Mouse (Mus musculus) liver, embryonic 14.5 days (tissue): Measurements from ENCODE around the gene E2f6. TPM values are rescaled to one million over a fixed set of nuclear protein-coding genes. Genes with fewer than 3 reads are reported as not detected.

Experiments used
- ATAC-seq: fragments of 200-750 bp; cut with Nextera tagmentation; 2 replicates; pipeline ENCODE4 v1.8.0; 2017; ENCODE audit warnings: moderate number of reproducible peaks, mild to moderate bottlenecking, moderate library complexity; ENCODE audit not compliant: insufficient read depth
- DNase-seq, 3 experiments: peaks; one replicate each; pipeline ENCODE4 v3.0.0-alpha.2; 2012 to 2013; ENCODE audit warnings: low read depth in 3 of 3, low spot score in 3 of 3
- H3K27ac ChIP-seq: fragments of 300-500 bp; sonication (generic); 2 replicates; pipeline ENCODE4 v1.5.1; 2014; ENCODE audit warnings: moderate library complexity, mild to moderate bottlenecking, control low read depth, inconsistent platforms
- H3K27me3 ChIP-seq: fragments of 300-500 bp; sonication (generic); 2 replicates; pipeline ENCODE4 v1.6.1; 2014; ENCODE audit warnings: mild to moderate bottlenecking, low read length, moderate library complexity; ENCODE audit not compliant: control insufficient read depth, insufficient read depth
- H3K36me3 ChIP-seq: fragments of 300-500 bp; sonication (generic); replicated peaks from 2 replicates; pipeline ENCODE4 v1.6.1; 2014; ENCODE audit warnings: low read depth; ENCODE audit not compliant: control insufficient read depth, insufficient read depth
- H3K4me1 ChIP-seq, 2 experiments: fragments of 200-500 bp in 1 of 2; fragments of 300-500 bp in 1 of 2; sonication (generic) in 1 of 2; replicated peaks; 2 replicates each; pipeline ENCODE4 v1.6.1; 2012 to 2014; ENCODE audit warnings: antibody characterized with exemption in 1 of 2, inconsistent platforms in 1 of 2, low read length in 1 of 2; ENCODE audit not compliant: control insufficient read depth in 2 of 2, insufficient read depth in 2 of 2
- H3K4me2 ChIP-seq: fragments of 300-500 bp; sonication (generic); 2 replicates; pipeline ENCODE4 v1.6.1; 2014; ENCODE audit warnings: low read depth, mild to moderate bottlenecking, control low read depth, moderate library complexity
- H3K4me3 ChIP-seq, 2 experiments: fragments of 200-500 bp in 1 of 2; fragments of 300-500 bp in 1 of 2; sonication (generic) in 1 of 2; 2 replicates each; pipeline ENCODE4 v1.5.1; 2012 to 2014; ENCODE audit warnings: low read depth in 2 of 2, low read length in 2 of 2, mild to moderate bottlenecking in 2 of 2, control low read depth in 1 of 2, inconsistent platforms in 1 of 2, moderate library complexity in 1 of 2; ENCODE audit not compliant: insufficient read depth in 1 of 2
- H3K9ac ChIP-seq: fragments of 300-500 bp; sonication (generic); replicated peaks from 2 replicates; pipeline ENCODE4 v1.6.1; 2014; ENCODE audit warnings: mild to moderate bottlenecking, control low read depth, moderate library complexity
- H3K9me3 ChIP-seq: fragments of 300-500 bp; sonication (generic); 2 replicates; pipeline ENCODE4 v1.6.1; 2016; ENCODE audit warnings: low read length, mixed read lengths; ENCODE audit not compliant: control insufficient read depth
- CTCF ChIP-seq: IDR thresholded peaks from 2 replicates; pipeline ENCODE4 v1.5.1; 2016; ENCODE audit warnings: antibody characterized with exemption, low read depth, control low read depth
- EP300 ChIP-seq: IDR thresholded peaks from 2 replicates; pipeline ENCODE4 v1.6.1; 2016; ENCODE audit warnings: antibody characterized with exemption, low read depth
- WGBS: fragments of 180-500 bp; shearing (Covaris S2); extraction: QIAGEN DNeasy Blood & Tissue Kit; methylation state at CpG from one replicate; pipeline ENCODE4 v1.1.7; 2014; ENCODE audit not compliant: insufficient replicate concordance; 5-methylcytosine and 5-hydroxymethylcytosine counted together
- polyA plus RNA-seq, 2 experiments: library from polyadenylated mRNA; depleted of rRNA in 1 of 2; stranded (reverse) in 1 of 2; unstranded in 1 of 2; fragments of >200 nt; fragmentation: Nextera tagmentation in 1 of 2; extraction: Ambion mirVana in 1 of 2; gene quantifications; 2 replicates each; pipeline versions ENCODE4 v1.2.1 to v1.2.3; 2012 to 2014

Gene E2f6
- polyA plus RNA-seq, 2 experiments: 14.3 to 15.5 TPM

DNA sequence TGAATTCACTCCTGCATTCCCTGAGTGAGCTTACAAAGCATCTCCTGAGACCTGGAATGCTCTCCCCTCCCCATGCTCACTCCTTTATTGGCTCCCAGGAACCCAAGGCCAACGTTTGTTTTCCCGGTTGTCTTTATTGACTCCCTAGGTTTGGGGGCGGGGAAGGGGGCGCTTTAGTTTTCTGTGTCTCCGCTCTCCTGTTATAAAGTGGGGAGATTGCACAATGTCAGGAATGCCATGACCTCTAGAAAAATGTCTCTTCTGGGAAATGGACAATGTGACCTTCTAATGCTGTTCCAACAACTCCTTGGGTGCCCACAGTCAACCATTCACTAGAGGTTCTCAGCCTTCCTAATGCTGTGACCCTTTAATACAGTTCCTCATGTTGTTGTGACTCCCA is 32.2 kb upstream of the E2f6 start:
- Histone ChIP-seq H3K4me3 (no peak overlapping the region), H3K36me3 (no peaks in the 10 kb centered on the region), H3K27ac (no peak overlapping the region), H3K9me3 (no peaks in the 10 kb centered on the region), H3K4me1 (peaks cover 0 to 7% of the 10 kb centered on the region in 2 experiments; a peak in 2 of 4 replicates), H3K9ac (no peak overlapping the region), H3K4me2 (no peak overlapping the region), H3K27me3 (no peaks in the 10 kb centered on the region)
- TF ChIP-seq CTCF (no peak), EP300 (no peak)
- 0 out of 2 replicates have a peak, but pooled peaks have one; percentile 18 for ATAC-seq
- DNase-seq: no peak
- WGBS: 62% methylated on average over 5 of the region's 5 CpGs

DNA sequence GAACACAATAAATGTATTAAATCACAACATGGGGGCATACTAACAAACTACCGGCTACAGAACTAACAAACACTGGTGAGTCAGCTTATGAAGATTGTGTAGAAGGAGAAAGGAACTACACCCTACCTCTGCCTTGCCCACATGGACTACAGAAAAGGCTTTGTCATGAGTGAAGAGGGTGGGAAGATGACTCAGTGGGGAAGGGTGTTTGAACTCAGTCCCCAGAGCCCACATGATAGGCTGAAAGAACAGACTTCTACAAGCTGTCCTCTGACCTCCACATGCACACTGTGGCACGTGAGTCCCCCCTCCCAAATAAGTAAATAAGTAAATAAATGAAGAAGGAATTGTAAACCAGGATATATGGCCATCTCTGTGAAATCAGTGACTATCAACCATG is 31.6 kb upstream of the E2f6 start:
- no peak for DNase-seq
- Histone ChIP-seq H3K9me3 (no peaks in the 10 kb centered on the region), H3K9ac (no peak overlapping the region), H3K27ac (no peak overlapping the region), H3K27me3 (no peaks in the 10 kb centered on the region), H3K36me3 (no peaks in the 10 kb centered on the region), H3K4me2 (no peak overlapping the region), H3K4me3 (no peak overlapping the region), H3K4me1 (peaks cover 0 to 7% of the 10 kb centered on the region in 2 experiments; a peak in 2 of 4 replicates)
- 43% methylated on average over 2 of the region's 2 CpGs for WGBS
- TF ChIP-seq CTCF (no peak), EP300 (no peak)
- ATAC-seq: no peak

- Histone ChIP-seq H3K27me3 (no peaks in the 10 kb centered on the region), H3K27ac (no peak overlapping the region), H3K4me3 (no peak overlapping the region), H3K36me3 (no peaks in the 10 kb centered on the region), H3K9me3 (no peaks in the 10 kb centered on the region), H3K9ac (no peak overlapping the region), H3K4me2 (no peak overlapping the region), H3K4me1 (peaks cover 0 to 7% of the 10 kb centered on the region in 2 experiments; a peak in 2 of 4 replicates)
- 55% methylated on average over 3 of the region's 3 CpGs for whole genome bisulfite sequencing
- DNase-seq (no peak), ATAC-seq (no peak)
- TF ChIP-seq EP300 (no peak), CTCF (no peak)
These were observed 30.4 kb upstream of the E2f6 start for GRCm38 (mm10) chr12:16780320-16780719.

DNA sequence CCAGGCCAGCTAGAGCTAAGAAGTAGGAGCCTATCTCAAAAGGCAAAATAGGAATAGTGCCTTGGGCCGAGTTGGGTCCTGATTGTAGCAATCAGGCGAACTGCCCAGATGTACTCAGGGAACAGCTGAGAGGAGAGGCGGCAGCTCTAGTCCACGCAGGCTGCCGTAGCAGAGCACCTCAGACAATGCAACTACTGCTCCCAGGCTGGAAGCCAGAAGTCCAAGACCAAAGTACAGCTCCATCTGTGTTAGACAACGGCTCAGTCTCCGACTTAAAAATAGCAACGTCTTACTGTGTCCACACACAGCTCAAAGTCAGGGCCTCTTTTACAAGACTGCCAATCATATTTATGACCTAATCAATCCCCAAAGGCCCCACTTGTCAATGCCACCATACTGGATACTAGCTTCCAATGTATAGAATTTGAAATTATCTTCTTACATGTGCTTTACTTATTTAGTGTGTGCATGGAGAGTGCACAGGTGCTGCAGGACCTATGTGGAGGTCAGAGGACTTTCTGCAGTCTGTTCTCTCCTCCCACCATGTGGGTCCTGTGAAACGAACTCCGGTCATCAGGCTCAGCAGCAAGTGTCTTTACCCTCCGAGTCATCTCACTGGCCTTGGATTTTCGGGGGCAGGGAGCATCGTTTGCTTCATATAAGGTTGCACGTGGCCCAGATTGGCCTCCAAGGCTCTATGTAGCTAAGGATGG is 29.6 kb upstream of the E2f6 start:
- H3K36me3 ChIP-seq: no peaks in the 10 kb centered on the region
- TF ChIP-seq EP300 (no peak), CTCF (no peak)
- H3K9me3 ChIP-seq: no peaks in the 10 kb centered on the region
- H3K27me3 ChIP-seq: no peaks in the 10 kb centered on the region
- no peak overlapping the region for H3K4me2 ChIP-seq
- H3K9ac ChIP-seq: no peak overlapping the region
- H3K27ac ChIP-seq: no peak overlapping the region
- H3K4me3 ChIP-seq: no peak overlapping the region
- DNase-seq (no peak), ATAC-seq (no peak)
- H3K4me1 ChIP-seq: peaks cover 0 to 7% of the 10 kb centered on the region in 2 experiments; a peak in 2 of 4 replicates
- 62% methylated on average over 14 of the region's 14 CpGs for WGBS

DNA sequence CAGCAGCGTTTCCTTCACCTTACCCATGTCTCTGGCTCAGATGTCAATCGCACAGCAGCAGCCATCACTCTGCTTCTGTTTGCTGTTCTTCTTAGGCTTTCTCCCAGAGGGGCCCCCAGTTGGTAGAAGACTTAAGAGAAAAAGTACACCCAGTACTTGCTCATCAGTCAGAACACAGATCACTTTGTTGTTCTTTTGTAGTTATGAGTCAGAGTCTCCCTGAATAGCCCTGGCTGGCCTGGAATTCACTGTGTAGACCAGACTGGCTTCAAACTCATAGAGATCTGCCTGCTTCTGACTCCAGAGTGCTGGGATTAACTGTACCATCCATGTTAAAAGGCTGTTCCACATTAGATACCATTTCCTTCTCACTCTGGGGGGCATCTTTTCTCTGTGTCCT is 22.2 kb upstream of the E2f6 start:
- H3K27me3 ChIP-seq: no peaks in the 10 kb centered on the region
- 72% methylated on average over 2 of the region's 2 CpGs for WGBS
- H3K4me1 ChIP-seq: no peaks in the 10 kb centered on the region; a peak in 1 of 4 replicates
- no peaks in the 10 kb centered on the region for H3K36me3 ChIP-seq
- no peak overlapping the region for H3K27ac ChIP-seq
- H3K9me3 ChIP-seq: no peaks in the 10 kb centered on the region
- no peak overlapping the region for H3K4me2 ChIP-seq
- H3K9ac ChIP-seq: no peak overlapping the region
- no peak overlapping the region for H3K4me3 ChIP-seq
- no peak for DNase-seq
- no peak for ATAC-seq
- TF ChIP-seq CTCF (no peak), EP300 (no peak)
